Mouse (Mus musculus) embryonic facial prominence, embryonic 14.5 days (tissue): Measurements from ENCODE around the gene March9. TPM values are rescaled to one million over a fixed set of nuclear protein-coding genes. Genes with fewer than 3 reads are reported as not detected.
A peak's percentile ranks its signal among the peaks of the same experiment; 100 is the strongest.

ENCODE experiments used
- ATAC-seq: fragments of 200-750 bp; cut with Nextera tagmentation; 2 replicates; pipeline ENCODE4 v1.8.0; 2017; ENCODE audit warnings: low read depth, moderate number of reproducible peaks, moderate TSS enrichment
- DNase-seq: peaks from one replicate; pipeline ENCODE4 v3.0.0-alpha.2; 2015; ENCODE audit warnings: low spot score
- H3K27ac ChIP-seq: fragments of 300-500 bp; sonication (generic); replicated peaks from 2 replicates; pipeline ENCODE4 v1.5.1; 2014; ENCODE audit warnings: low read depth, mild to moderate bottlenecking, low read length, moderate library complexity
- H3K27me3 ChIP-seq: fragments of 300-500 bp; sonication (generic); replicated peaks from 2 replicates; pipeline ENCODE4 v1.6.1; 2014; ENCODE audit warnings: low read length; ENCODE audit not compliant: control insufficient read depth, insufficient read depth
- H3K36me3 ChIP-seq: fragments of 300-500 bp; sonication (generic); 2 replicates; pipeline ENCODE4 v1.6.1; 2014; ENCODE audit warnings: low read length, mixed read lengths; ENCODE audit not compliant: control insufficient read depth, insufficient read depth
- H3K4me1 ChIP-seq: fragments of 300-500 bp; sonication (generic); 2 replicates; pipeline ENCODE4 v1.6.1; 2014; ENCODE audit warnings: antibody characterized with exemption, low read length; ENCODE audit not compliant: control insufficient read depth, insufficient read depth
- H3K4me2 ChIP-seq: fragments of 300-500 bp; sonication (generic); 2 replicates; pipeline ENCODE4 v1.6.1; 2014; ENCODE audit warnings: low read depth, mild to moderate bottlenecking, low read length, moderate library complexity, mixed read lengths
- H3K4me3 ChIP-seq: fragments of 300-500 bp; sonication (generic); 2 replicates; pipeline ENCODE4 v1.5.1; 2014; ENCODE audit warnings: low read depth, mild to moderate bottlenecking, low read length
- H3K9ac ChIP-seq: fragments of 300-500 bp; sonication (generic); 2 replicates; pipeline ENCODE4 v1.6.1; 2014; ENCODE audit warnings: low read depth, mild to moderate bottlenecking, low read length, moderate library complexity, mixed read lengths
- H3K9me3 ChIP-seq: fragments of 300-500 bp; sonication (generic); 2 replicates; pipeline ENCODE4 v1.6.1; 2016; ENCODE audit warnings: low read length; ENCODE audit not compliant: control insufficient read depth
- WGBS: fragments of 180-500 bp; shearing (Covaris S2); extraction: QIAGEN DNeasy Blood & Tissue Kit; methylation state at CpG from one replicate; pipeline ENCODE4 v1.1.7; 2014; 5-methylcytosine and 5-hydroxymethylcytosine counted together
- polyA plus RNA-seq: library from polyadenylated mRNA; unstranded; fragments of >200 nt; fragmentation: Nextera tagmentation; extraction: Ambion mirVana; gene quantifications from 2 replicates; pipeline ENCODE4 v1.2.1, GENCODE M21; 2014

Gene March9
- polyA plus RNA-seq, 1 experiment from 2014 or later, result 2.0 TPM

DNA sequence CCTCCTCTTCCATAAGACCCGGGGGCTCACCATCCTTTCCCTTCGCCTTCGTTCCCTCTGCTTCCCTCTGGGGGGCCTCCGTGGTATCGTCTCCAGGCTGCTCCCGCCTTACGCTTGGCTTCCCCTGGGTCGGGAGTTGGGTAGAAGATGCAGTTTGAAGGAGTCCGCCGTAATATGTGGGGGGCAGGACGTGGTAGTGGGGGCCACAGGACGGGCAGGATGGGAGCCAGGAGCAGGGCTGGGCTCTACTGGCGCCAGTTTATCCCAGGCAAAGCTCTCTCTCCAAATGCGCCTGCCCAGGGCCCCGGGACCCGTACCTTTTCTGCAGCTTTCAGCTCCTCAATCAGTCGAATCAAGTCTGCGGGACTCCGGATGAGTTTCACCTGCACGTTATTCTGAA is 38.5 kb upstream of the March9 start:
- Histone ChIP-seq H3K9ac (no peak overlapping the region), H3K9me3 (no peaks in the 10 kb centered on the region), H3K4me2 (no peak overlapping the region), H3K36me3 (peaks cover 42% of the 10 kb centered on the region), H3K4me1 (no peaks in the 10 kb centered on the region), H3K27ac (no peak overlapping the region), H3K4me3 (no peak overlapping the region), H3K27me3 (no peaks in the 10 kb centered on the region)
- ATAC-seq (no peak), DNase-seq (no peak)
- WGBS, result 77% methylated on average over 20 of the region's 20 CpGs

DNA sequence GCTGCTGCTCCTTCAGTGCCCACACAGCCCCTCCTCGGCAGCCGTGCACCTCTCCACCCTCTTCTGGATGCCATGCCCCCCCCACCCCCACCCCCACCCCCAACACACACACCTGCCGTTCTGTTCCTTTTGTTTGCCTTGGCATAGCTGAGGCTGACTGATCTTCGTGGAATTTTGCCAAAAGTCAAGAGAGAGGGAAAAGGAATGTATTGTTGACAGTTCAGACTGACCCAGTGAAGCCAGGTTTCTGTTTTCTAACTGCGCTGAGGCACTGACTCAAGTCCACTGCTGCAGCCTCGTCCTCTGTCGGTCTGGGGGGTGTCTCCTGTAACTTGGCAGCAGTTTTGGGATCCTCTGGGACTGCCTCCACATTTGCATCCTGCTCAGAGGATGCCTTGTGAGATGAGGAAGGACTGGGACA is 34.4 kb upstream of the March9 start:
- DNase-seq (peak; percentile 65), ATAC-seq (peak; percentile 19)
- no peak overlapping the region for H3K9ac ChIP-seq
- peaks cover 41% of the 10 kb centered on the region for H3K27me3 ChIP-seq
- H3K4me1 ChIP-seq, result peaks cover 13% of the 10 kb centered on the region
- no peak overlapping the region for H3K4me3 ChIP-seq
- H3K9me3 ChIP-seq, result no peaks in the 10 kb centered on the region
- peaks cover 30% of the 10 kb centered on the region for H3K36me3 ChIP-seq
- no peak overlapping the region for H3K27ac ChIP-seq
- no peak overlapping the region for H3K4me2 ChIP-seq
- 27% methylated on average over 7 of the region's 7 CpGs for WGBS

DNA sequence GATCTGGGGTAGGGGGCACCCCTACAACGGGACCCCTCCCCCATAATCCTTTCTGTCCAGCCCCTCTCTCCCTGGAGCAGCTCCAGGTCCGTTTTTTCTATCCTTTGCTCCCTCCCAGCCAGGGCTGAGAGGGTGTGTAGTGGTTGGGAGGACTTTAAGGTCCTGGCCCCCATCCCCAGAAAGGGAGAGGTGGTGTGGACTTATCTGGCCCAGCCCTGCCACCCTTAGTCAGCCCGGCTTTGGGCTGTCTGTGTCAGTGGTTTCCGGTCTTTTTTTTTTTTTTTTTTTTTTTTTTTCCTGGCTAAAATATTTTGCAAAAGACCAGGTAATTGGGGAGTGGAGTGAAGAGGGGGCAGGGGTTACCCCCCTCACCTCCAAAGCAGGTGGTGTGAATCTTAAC is 32.8 kb upstream of the March9 start:
- no peak for DNase-seq
- H3K4me1 ChIP-seq, result peaks cover 13% of the 10 kb centered on the region
- no peak overlapping the region for H3K27ac ChIP-seq
- H3K9ac ChIP-seq, result no peak overlapping the region
- H3K4me3 ChIP-seq, result no peak overlapping the region
- ATAC-seq, result no peak
- H3K4me2 ChIP-seq, result no peak overlapping the region
- peaks cover 17% of the 10 kb centered on the region for H3K36me3 ChIP-seq
- 56% methylated on average over 4 of the region's 4 CpGs for WGBS
- H3K27me3 ChIP-seq, result peaks cover 53% of the 10 kb centered on the region
- H3K9me3 ChIP-seq, result no peaks in the 10 kb centered on the region

DNA sequence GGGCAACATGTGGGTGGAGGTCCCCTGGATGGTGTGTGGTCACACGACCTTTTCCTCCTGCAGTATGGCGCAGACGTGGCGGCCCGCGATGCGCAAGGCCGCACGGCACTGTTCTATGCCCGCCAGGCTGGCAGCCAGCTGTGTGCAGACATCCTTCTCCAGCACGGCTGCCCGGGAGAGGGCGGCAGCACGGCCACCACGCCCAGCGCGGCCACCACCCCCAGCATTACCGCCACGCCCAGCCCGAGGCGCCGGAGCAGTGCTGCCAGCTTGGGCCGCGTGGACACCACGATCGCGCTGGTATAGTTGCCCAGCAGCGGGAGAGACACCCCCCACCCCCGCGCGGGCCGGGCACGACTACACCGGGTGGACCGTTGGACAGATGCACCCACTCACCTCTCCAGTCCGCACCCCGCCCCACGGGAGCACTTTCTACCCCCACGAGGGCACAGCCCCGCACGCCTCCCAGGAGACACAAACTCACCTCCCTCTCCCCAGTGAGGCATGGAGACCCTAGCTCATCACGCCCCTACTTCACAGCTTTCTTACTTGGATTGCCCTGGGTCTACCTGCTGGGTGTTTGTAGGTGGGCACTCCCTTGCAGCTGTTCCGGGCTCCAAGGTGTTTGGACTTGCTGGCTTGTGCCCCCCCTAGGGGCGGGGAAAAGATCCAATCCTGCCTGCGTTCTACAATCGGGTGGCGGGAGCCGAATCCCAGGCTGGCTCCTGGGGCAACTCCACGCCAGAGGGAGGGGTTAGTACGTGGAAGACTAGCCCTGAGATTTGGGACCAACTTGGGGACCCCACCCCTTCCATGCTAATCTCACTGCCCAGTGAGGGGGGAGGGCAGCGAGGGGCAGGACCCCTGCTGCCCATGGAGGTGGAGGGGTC is 31.8 kb upstream of the March9 start:
- 4% methylated on average over 23 of the region's 51 CpGs for WGBS
- peaks cover 60% of the 10 kb centered on the region for H3K27me3 ChIP-seq

DNA sequence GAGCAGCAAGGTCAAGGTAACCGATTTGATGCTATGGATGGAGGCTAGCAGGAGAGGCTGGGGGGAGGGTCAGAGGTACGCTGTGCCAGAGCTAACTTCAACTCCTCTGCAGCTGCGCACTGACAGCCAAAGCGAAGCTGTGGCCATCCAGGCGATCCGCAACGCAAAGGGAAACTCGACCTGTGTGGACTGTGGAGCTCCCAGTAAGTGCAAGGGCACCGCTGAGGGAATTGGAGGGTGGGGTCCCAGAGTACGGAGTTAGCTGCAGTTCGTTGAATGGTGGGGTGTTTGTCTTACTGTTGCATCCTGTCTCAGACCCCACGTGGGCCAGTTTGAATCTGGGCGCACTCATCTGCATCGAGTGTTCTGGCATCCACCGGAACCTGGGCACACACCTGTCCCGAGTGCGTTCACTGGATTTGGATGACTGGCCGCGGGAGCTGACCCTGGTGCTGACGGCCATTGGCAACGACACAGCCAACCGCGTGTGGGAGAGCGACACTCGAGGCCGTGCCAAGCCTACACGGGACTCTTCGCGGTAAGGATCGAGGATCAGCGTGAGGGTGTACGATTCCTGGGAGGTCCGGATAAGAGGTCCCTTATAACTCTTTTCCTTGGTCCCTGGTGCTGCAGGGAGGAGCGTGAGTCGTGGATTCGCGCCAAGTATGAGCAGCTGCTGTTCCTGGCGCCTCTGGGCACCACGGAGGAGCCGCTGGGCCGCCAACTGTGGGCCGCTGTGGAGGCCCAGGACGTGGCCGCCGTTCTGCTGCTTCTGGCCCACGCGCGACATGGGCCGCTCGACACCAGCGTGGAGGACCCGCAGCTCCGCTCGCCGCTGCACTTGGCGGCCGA is 30.8 kb upstream of the March9 start:
- H3K36me3 ChIP-seq, result 0 out of 2 replicates have a peak, but pooled peaks cover 13% of the 10 kb centered on the region
- no peaks in the 10 kb centered on the region for H3K9me3 ChIP-seq
- H3K9ac ChIP-seq, result peak overlapping the region; percentile 40
- H3K4me1 ChIP-seq, result peaks cover 13% of the 10 kb centered on the region
- ATAC-seq, result no peak; the same call in 1 of the 2 replicates
- 9% methylated on average over 57 of the region's 57 CpGs for WGBS
- H3K27ac ChIP-seq, result no peak overlapping the region
- peak; percentile 50 for DNase-seq
- H3K4me3 ChIP-seq, result peak overlapping the region; percentile 33
- peaks cover 60% of the 10 kb centered on the region for H3K27me3 ChIP-seq
- peak overlapping the region; percentile 52 for H3K4me2 ChIP-seq

More for the DNA sequence above, 31.8 kb upstream of the March9 start:
- peak; percentile 30; the same call in 1 of the 2 replicates for ATAC-seq
- Histone ChIP-seq H3K4me2 (peak overlapping the region; percentile 52), H3K4me3 (peak overlapping the region; percentile 33), H3K36me3 (0 out of 2 replicates have a peak, but pooled peaks cover 13% of the 10 kb centered on the region), H3K27ac (no peak overlapping the region), H3K9ac (peak overlapping the region; percentile 40), H3K4me1 (peaks cover 13% of the 10 kb centered on the region), H3K9me3 (no peaks in the 10 kb centered on the region)
- DNase-seq, result peak; percentile 47

DNA sequence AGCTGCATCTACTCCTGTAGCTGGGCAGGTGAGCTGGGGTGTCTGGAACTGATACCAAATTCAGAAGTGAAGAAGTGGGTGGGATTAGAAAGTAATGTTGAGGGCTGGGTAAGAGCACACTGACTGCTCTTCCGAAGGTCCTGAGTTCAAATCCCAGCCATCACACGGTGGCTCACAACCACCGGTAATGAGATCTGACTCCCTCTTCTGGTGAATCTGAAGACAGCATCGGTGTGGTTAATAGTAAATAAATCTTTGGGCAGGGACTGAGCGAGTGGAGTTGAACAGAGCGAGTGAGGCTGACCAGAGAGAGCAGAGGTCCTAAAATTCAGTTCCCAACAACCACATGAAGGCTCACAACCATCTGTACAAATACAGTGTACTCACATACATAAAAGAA is 25.6 kb upstream of the March9 start:
- Histone ChIP-seq H3K4me1 (peaks cover 14% of the 10 kb centered on the region), H3K4me2 (no peak overlapping the region), H3K27me3 (peaks cover 65% of the 10 kb centered on the region), H3K9ac (no peak overlapping the region), H3K4me3 (no peak overlapping the region), H3K9me3 (no peaks in the 10 kb centered on the region), H3K36me3 (0 out of 2 replicates have a peak, but pooled peaks cover 7% of the 10 kb centered on the region), H3K27ac (no peak overlapping the region)
- DNase-seq (no peak), ATAC-seq (no peak)
- WGBS, result 68% methylated on average over 6 of the region's 6 CpGs

DNA sequence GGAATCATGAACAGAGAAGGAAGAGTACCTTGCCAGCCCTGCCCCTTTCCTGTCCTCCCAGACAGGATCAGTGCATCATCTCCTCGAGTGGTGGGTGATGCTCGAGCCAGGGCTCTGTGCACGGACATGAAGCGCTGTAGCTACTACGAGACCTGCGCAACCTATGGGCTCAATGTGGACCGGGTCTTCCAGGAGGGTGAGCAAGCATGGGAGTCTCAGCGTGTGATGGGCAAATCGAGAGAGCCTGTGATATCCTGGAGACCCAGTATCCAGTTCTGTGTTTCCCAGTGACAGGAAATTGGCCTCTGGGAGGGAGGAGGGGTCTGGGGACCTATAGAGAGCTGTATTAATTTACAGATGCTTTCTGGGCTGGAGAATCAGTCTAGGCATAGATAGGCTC is 25.1 kb upstream of the March9 start:
- Histone ChIP-seq H3K27ac (no peak overlapping the region), H3K4me2 (no peak overlapping the region), H3K36me3 (0 out of 2 replicates have a peak, but pooled peaks cover 7% of the 10 kb centered on the region), H3K4me1 (peaks cover 14% of the 10 kb centered on the region), H3K9ac (no peak overlapping the region), H3K9me3 (no peaks in the 10 kb centered on the region), H3K4me3 (no peak overlapping the region), H3K27me3 (peaks cover 65% of the 10 kb centered on the region)
- DNase-seq (no peak), ATAC-seq (no peak)
- WGBS, result 82% methylated on average over 9 of the region's 9 CpGs

DNA sequence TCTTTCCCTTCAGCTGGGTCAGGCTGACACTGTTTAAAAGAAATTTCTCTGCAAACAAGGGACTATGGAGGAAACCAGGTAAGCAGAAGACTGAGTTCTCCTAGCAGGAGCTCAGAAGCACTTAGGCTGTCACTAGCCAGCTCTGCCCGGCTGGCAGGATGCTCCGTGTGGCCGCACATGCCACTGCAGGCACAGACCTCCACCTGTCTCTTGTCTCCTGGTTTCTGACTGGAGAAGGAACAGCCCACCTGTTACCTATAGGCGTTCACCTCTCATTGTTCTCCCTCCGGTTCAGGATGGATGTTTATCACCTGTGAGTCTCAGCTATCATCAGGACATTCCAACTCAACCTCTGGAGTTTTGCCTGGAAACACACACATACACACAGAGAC is 23.9 kb upstream of the March9 start:
- 49% methylated on average over 5 of the region's 5 CpGs for WGBS

More for the DNA sequence above, 23.9 kb upstream of the March9 start:
- H3K27ac ChIP-seq, result no peak overlapping the region
- DNase-seq (no peak), ATAC-seq (no peak)
- H3K9ac ChIP-seq, result no peak overlapping the region
- H3K9me3 ChIP-seq, result no peaks in the 10 kb centered on the region
- H3K4me1 ChIP-seq, result peaks cover 16% of the 10 kb centered on the region
- H3K4me2 ChIP-seq, result no peak overlapping the region
- no peak overlapping the region for H3K4me3 ChIP-seq
- H3K36me3 ChIP-seq, result 0 out of 2 replicates have a peak, but pooled peaks cover 7% of the 10 kb centered on the region
- H3K27me3 ChIP-seq, result peaks cover 65% of the 10 kb centered on the region
